Mouse (Mus musculus) liver, adult 2 months (tissue): ENCODE measurements around the gene Cntd1. TPM values are rescaled to one million over a fixed set of nuclear protein-coding genes. Genes with fewer than 3 reads are reported as not detected.
A peak's percentile ranks its signal among the peaks of the same experiment; 100 is the strongest.

Experiments
- DNase-seq: peaks from one replicate; pipeline ENCODE4 v3.0.0-alpha.2; 2011; ENCODE audit warnings: low read depth, low spot score; ENCODE audit errors: extremely low read depth
- H3K27ac ChIP-seq: fragments of 200-500 bp; replicated peaks from 2 replicates; pipeline ENCODE4 v1.5.1; 2012; ENCODE audit warnings: low read depth, mild to moderate bottlenecking, control low read depth, inconsistent platforms, low read length; ENCODE audit not compliant: insufficient read depth
- H3K27me3 ChIP-seq: fragments of 200-500 bp; 2 replicates; pipeline ENCODE4 v1.6.1; 2012; ENCODE audit warnings: mild to moderate bottlenecking, moderate library complexity, low read length, inconsistent platforms; ENCODE audit not compliant: control insufficient read depth, insufficient read depth
- H3K36me3 ChIP-seq: fragments of 200-500 bp; 2 replicates; pipeline ENCODE4 v1.6.1; 2012; ENCODE audit warnings: low read length, inconsistent platforms; ENCODE audit not compliant: control insufficient read depth, insufficient read depth
- H3K4me1 ChIP-seq: fragments of 200-500 bp; 2 replicates; pipeline ENCODE4 v1.6.1; 2011; ENCODE audit warnings: low read length; ENCODE audit not compliant: control insufficient read depth, insufficient read depth
- H3K4me3 ChIP-seq: fragments of 200-500 bp; 2 replicates; pipeline ENCODE4 v1.5.1; 2011; ENCODE audit warnings: low read depth, mild to moderate bottlenecking, control low read depth, low read length, moderate library complexity; ENCODE audit not compliant: insufficient read depth
- H3K79me2 ChIP-seq: fragments of 200-500 bp; 2 replicates; pipeline ENCODE4 v1.6.1; 2012; ENCODE audit warnings: inconsistent platforms, mild to moderate bottlenecking, low read length, moderate library complexity; ENCODE audit not compliant: control insufficient read depth, insufficient read depth
- H3K9ac ChIP-seq: fragments of 200-500 bp; 2 replicates; pipeline ENCODE4 v1.6.1; 2012; ENCODE audit warnings: low read depth, mild to moderate bottlenecking, control low read depth, inconsistent platforms, low read length
- CTCF ChIP-seq: fragments of 200-500 bp; IDR thresholded peaks from 2 replicates; pipeline ENCODE4 v1.5.1; 2011; ENCODE audit warnings: low read depth, low read length, control low read depth
- POLR2A ChIP-seq: fragments of 200-500 bp; IDR thresholded peaks from 2 replicates; pipeline ENCODE4 v1.6.1; 2011; ENCODE audit warnings: low read length, control low read depth; ENCODE audit not compliant: insufficient read depth; ENCODE audit errors: extremely low read depth
- WGBS: fragments of 180-500 bp; shearing (Covaris S2); methylation state at CpG from one replicate; pipeline ENCODE4 v1.1.7; 2018; 5-methylcytosine and 5-hydroxymethylcytosine counted together
- polyA plus RNA-seq: library from polyadenylated mRNA; depleted of rRNA; stranded (reverse); fragments of >200 nt; gene quantifications from 2 replicates; pipeline ENCODE4 v1.2.3, GENCODE M21; 2012
- total RNA-seq: library from RNA; depleted of rRNA; stranded (reverse); fragments of >200 nt; gene quantifications from 2 replicates; pipeline ENCODE4 v1.2.3, GENCODE M21; 2014

Gene Cntd1
- total and polyA plus RNA-seq, 2 experiments: not detected

GRCm38 (mm10) chr11:101277381-101278222 lies 1.2 kb upstream of the Cntd1 start:
- TF ChIP-seq CTCF (no peak), POLR2A (no peak)
- peak overlapping the region; percentile 92 for H3K4me3 ChIP-seq
- WGBS: 26% methylated on average over 12 of the region's 12 CpGs
- no peaks in the 10 kb centered on the region for H3K79me2 ChIP-seq
- H3K4me1 ChIP-seq: peaks cover 9% of the 10 kb centered on the region
- H3K36me3 ChIP-seq: no peaks in the 10 kb centered on the region
- no peaks in the 10 kb centered on the region for H3K27me3 ChIP-seq
- H3K9ac ChIP-seq: peak overlapping the region; percentile 86
- peak; percentile 83 for DNase-seq
- peak overlapping the region; percentile 75 for H3K27ac ChIP-seq

GRCm38 (mm10) chr11:101279193-101279569 lies 369 bp downstream of the Cntd1 start:
- TF ChIP-seq CTCF (no peak), POLR2A (no peak)
- no peak for DNase-seq
- Histone ChIP-seq H3K27ac (no peak overlapping the region), H3K9ac (no peak overlapping the region), H3K79me2 (no peaks in the 10 kb centered on the region), H3K4me1 (peaks cover 9% of the 10 kb centered on the region), H3K36me3 (no peaks in the 10 kb centered on the region), H3K27me3 (no peaks in the 10 kb centered on the region), H3K4me3 (no peak overlapping the region)
- WGBS: 59% methylated on average over 14 of the region's 14 CpGs

GRCm38 (mm10) chr11:101280837-101281236 lies 2.0 kb downstream of the Cntd1 start:
- TF ChIP-seq CTCF (no peak), POLR2A (no peak)
- Histone ChIP-seq H3K9ac (no peak overlapping the region), H3K4me1 (peaks cover 9% of the 10 kb centered on the region), H3K79me2 (no peaks in the 10 kb centered on the region), H3K27ac (no peak overlapping the region), H3K27me3 (no peaks in the 10 kb centered on the region), H3K36me3 (no peaks in the 10 kb centered on the region), H3K4me3 (no peak overlapping the region)
- DNase-seq: no peak
- 75% methylated on average over 7 of the region's 7 CpGs for WGBS

GRCm38 (mm10) chr11:101282896-101283295 lies 4.1 kb downstream of the Cntd1 start:
- no peak overlapping the region for H3K27ac ChIP-seq
- H3K4me1 ChIP-seq: peaks cover 4% of the 10 kb centered on the region; the same call in 1 of the 2 replicates
- DNase-seq: no peak
- no peaks in the 10 kb centered on the region for H3K27me3 ChIP-seq
- H3K36me3 ChIP-seq: no peaks in the 10 kb centered on the region
- no peak overlapping the region for H3K9ac ChIP-seq
- 50% methylated on average over 5 of the region's 5 CpGs for WGBS
- TF ChIP-seq POLR2A: no peak
- TF ChIP-seq CTCF: no peak
- H3K4me3 ChIP-seq: no peak overlapping the region
- no peaks in the 10 kb centered on the region for H3K79me2 ChIP-seq

- H3K9ac ChIP-seq: no peak overlapping the region
- DNase-seq: no peak
- TF ChIP-seq CTCF: no peak
- TF ChIP-seq POLR2A: no peak
- 70% methylated on average over 4 of the region's 4 CpGs for WGBS
- H3K4me3 ChIP-seq: no peak overlapping the region
- peaks cover 2% of the 10 kb centered on the region; the same call in 1 of the 2 replicates for H3K4me1 ChIP-seq
- H3K36me3 ChIP-seq: peaks cover 6% of the 10 kb centered on the region; the same call in 1 of the 2 replicates
- H3K27ac ChIP-seq: no peak overlapping the region
- no peaks in the 10 kb centered on the region for H3K27me3 ChIP-seq
- H3K79me2 ChIP-seq: no peaks in the 10 kb centered on the region
Observed at GRCm38 (mm10) chr11:101283805-101284204, 5.0 kb downstream of the Cntd1 start.

- 14% methylated on average over 9 of the region's 9 CpGs for WGBS
- Histone ChIP-seq H3K36me3 (peaks cover 18% of the 10 kb centered on the region), H3K27ac (no peak overlapping the region), H3K4me3 (no peak overlapping the region), H3K79me2 (no peaks in the 10 kb centered on the region), H3K27me3 (no peaks in the 10 kb centered on the region), H3K9ac (no peak overlapping the region), H3K4me1 (peaks cover 6% of the 10 kb centered on the region; the same call in 1 of the 2 replicates)
- TF ChIP-seq CTCF: no peak
- no peak for TF ChIP-seq POLR2A
- DNase-seq: peak; percentile 90
Observed at GRCm38 (mm10) chr11:101287306-101287705, 8.5 kb downstream of the Cntd1 start.
